Mouse (Mus musculus): ENCODE results near the gene Pcna.

- TF ChIP-seq POLR2A (IDR thresholded peaks at IDR 0.05; ENCODE audit: insufficient read depth, low read depth, low read length): peak; percentile 96
- no peak for TF ChIP-seq CTCF (IDR thresholded peaks at IDR 0.05; ENCODE audit: insufficient read depth, low read depth, low read length)
Measured at GRCm38 (mm10) chr2:132252542-132253528, at the start of gene Pcna.

Measured in olfactory bulb, adult 2 months (tissue).